Mouse (Mus musculus) lung, postnatal 0 days (tissue): Measurements from ENCODE around the gene Dpf1.

Experiments used
- CTCF ChIP-seq: IDR thresholded peaks from 2 replicates; pipeline ENCODE4 v1.5.1; 2016; ENCODE audit warnings: antibody characterized with exemption, mild to moderate bottlenecking
- EP300 ChIP-seq: IDR thresholded peaks from 2 replicates; pipeline ENCODE4 v1.6.1; 2016; ENCODE audit warnings: antibody characterized with exemption, mild to moderate bottlenecking, control low read depth

GRCm38 (mm10) chr7:29279261-29279660 is 24.5 kb upstream of the Dpf1 start:
- no peak for TF ChIP-seq EP300
- no peak for TF ChIP-seq CTCF
